Mouse (Mus musculus) limb, embryonic 11.5 days (tissue): ENCODE measurements at regions not wholly inside any gene's neighbourhood (a gene's known extent, or its start where the extent isn't known, plus 50 kb on each side); places are given as distances from the start of the nearest gene placed in this dataset.
"Not testable (repeated sequence)": the region's sequence is repeated elsewhere in the genome, so short reads cannot be mapped to it uniquely, and the experiment has no call there.

Source experiments
- ATAC-seq: fragments of 200-750 bp; cut with Nextera tagmentation; 2 replicates; pipeline ENCODE4 v1.8.0; 2017; ENCODE audit warnings: low read depth; ENCODE audit not compliant: insufficient number of reproducible peaks, low FRiP score, low TSS enrichment
- DNase-seq: peaks from one replicate; pipeline ENCODE4 v3.0.0-alpha.2; 2015; ENCODE audit warnings: low spot score
- H3K27ac ChIP-seq: fragments of 300-500 bp; sonication (generic); replicated peaks from 2 replicates; pipeline ENCODE4 v1.5.1; 2014; ENCODE audit warnings: low read depth, mild to moderate bottlenecking, low read length
- H3K27me3 ChIP-seq: fragments of 300-500 bp; sonication (generic); 2 replicates; pipeline ENCODE4 v1.6.1; 2014; ENCODE audit warnings: mild to moderate bottlenecking, low read length, mixed read lengths; ENCODE audit not compliant: control insufficient read depth, insufficient read depth
- H3K36me3 ChIP-seq: fragments of 300-500 bp; sonication (generic); 2 replicates; pipeline ENCODE4 v1.6.1; 2014; ENCODE audit warnings: mild to moderate bottlenecking, low read length, moderate library complexity, mixed read lengths; ENCODE audit not compliant: control insufficient read depth, insufficient read depth
- H3K4me1 ChIP-seq: fragments of 300-500 bp; sonication (generic); 2 replicates; pipeline ENCODE4 v1.6.1; 2014; ENCODE audit warnings: low read length, mixed read lengths; ENCODE audit not compliant: control insufficient read depth, insufficient read depth
- H3K4me2 ChIP-seq: fragments of 300-500 bp; sonication (generic); 2 replicates; pipeline ENCODE4 v1.6.1; 2014; ENCODE audit warnings: low read depth, mild to moderate bottlenecking, moderate library complexity; ENCODE audit not compliant: severe bottlenecking
- H3K4me3 ChIP-seq: fragments of 300-500 bp; sonication (generic); 2 replicates; pipeline ENCODE4 v1.5.1; 2014; ENCODE audit warnings: low read depth, low read length
- H3K9ac ChIP-seq: fragments of 300-500 bp; sonication (generic); 2 replicates; pipeline ENCODE4 v1.6.1; 2014; ENCODE audit warnings: mild to moderate bottlenecking, low read length
- H3K9me3 ChIP-seq: fragments of 300-500 bp; sonication (generic); 2 replicates; pipeline ENCODE4 v1.6.1; 2016; ENCODE audit warnings: low read length; ENCODE audit not compliant: control insufficient read depth
- WGBS: fragments of 180-500 bp; shearing (Covaris S2); extraction: QIAGEN DNeasy Blood & Tissue Kit; methylation state at CpG from one replicate; pipeline ENCODE4 v1.1.7; 2014; 5-methylcytosine and 5-hydroxymethylcytosine counted together

DNA sequence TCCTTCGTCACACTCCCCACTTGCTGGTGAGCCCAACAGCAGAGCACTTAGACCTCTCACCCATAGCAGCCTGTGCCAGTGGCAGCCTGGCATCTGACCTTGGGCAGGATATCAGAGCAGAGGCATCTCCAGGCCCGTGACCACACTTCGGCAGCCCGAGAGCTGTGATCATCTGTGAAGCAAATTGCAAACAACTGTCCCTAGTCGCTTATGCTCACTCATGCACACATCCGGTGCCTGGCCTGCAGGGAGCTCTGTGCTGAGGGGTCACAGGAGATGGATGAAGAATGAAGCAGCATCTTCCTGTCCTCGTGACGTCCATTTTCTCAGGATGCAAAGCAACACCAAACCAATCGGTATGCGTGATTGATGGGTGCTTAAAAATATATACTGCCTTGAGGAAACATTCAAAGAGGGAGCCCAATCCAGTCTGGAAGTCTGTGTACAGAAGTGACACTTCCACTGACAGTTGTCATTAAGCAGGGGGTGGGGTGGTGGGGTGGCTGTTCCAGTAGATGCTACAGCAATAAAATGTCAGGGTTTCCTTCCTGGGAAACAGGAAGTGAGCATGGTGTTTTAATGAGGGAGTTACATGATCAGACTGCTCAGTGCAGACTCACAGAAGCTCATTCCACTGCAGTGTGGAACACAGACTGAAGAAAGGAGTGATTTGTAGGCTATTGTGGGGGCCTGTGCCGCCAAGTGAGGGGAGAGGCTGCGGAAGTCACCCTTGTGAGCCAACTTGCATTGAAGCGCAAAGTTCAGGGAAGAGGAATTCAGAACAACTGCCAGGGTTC is 187.3 kb upstream of the Arid2 start:
- H3K9ac ChIP-seq, H3K9me3 ChIP-seq, H3K36me3 ChIP-seq, ATAC-seq, H3K27me3 ChIP-seq, H3K4me3 ChIP-seq, DNase-seq, H3K4me2 ChIP-seq, H3K4me1 ChIP-seq, H3K27ac ChIP-seq: not testable (repeated sequence)
- 65% methylated on average over 11 of the region's 13 CpGs for WGBS

DNA sequence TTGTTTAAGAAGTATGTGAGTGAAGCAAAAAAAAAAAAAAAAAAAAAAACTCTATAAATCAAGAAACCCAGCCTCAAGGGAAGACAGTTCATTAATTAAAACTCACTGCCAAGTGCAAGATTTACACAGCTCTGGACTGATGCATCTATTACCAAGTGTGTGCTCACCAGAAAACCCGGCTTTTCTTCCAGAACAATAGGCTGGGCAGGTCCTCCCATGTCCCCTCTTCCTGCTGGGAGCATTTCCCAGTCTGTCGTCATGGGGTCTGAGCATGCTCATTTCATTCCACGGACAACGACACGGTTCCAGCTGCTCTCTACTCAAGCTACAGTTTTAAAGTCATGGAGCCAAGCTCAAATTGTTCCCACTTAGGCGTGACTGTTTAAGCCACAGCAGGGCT is 183.6 kb upstream of the Arid2 start:
- Histone ChIP-seq H3K27ac (no peak overlapping the region), H3K4me2 (no peak overlapping the region), H3K4me3 (no peak overlapping the region), H3K9ac (no peak overlapping the region), H3K27me3 (no peaks in the 10 kb centered on the region), H3K9me3 (no peaks in the 10 kb centered on the region), H3K4me1 (peaks cover 2% of the 10 kb centered on the region; the same call in 1 of the 2 replicates), H3K36me3 (no peaks in the 10 kb centered on the region)
- ATAC-seq (no peak), DNase-seq (no peak)
- 49% methylated on average over 6 of the region's 6 CpGs for WGBS

DNA sequence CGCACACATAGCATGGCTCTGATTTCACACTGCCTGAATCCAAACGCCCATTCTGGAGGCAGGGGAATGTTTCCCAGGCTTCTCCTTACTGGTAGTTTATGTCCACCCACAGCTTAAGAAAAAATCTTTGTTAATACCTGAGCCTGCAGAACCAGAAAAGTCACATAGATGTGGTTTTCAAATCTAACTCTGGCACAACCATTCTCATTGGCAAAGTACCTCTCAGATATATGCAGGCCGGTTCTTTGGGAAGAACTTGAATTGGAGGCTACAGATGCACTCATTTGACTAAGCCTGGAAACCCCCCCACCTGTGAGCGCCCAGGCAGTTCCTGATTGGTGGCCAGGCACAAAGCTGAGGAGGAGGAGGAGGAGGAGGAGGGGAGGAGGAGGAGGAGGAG is 179.8 kb upstream of the Arid2 start:
- no peak for ATAC-seq
- no peaks in the 10 kb centered on the region for H3K9me3 ChIP-seq
- no peaks in the 10 kb centered on the region for H3K27me3 ChIP-seq
- H3K4me1 ChIP-seq, result no peaks in the 10 kb centered on the region
- DNase-seq, result no peak
- H3K36me3 ChIP-seq, result no peaks in the 10 kb centered on the region
- no peak overlapping the region for H3K4me3 ChIP-seq
- no peak overlapping the region for H3K9ac ChIP-seq
- H3K27ac ChIP-seq, result no peak overlapping the region
- H3K4me2 ChIP-seq, result no peak overlapping the region
- 64% methylated on average over 4 of the region's 4 CpGs for WGBS

DNA sequence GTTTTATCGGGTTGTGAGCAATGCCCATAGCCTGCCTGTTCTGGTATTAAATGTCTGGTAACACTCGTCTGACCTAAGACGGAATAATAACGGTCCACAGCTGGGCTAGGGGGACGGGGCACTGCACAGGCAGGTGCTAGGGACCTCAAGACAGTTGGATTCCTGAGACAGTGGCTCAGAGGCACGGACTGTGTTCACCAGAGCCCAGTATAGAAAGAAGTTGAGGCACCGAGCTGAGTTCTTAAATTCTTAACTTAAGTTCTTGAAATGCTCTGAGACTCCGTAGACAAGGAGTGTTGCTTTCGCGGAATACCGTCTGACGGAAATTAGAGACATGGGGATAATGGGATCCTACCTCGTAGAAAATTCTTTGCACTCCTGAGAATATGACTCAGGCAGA is 174.2 kb upstream of the Arid2 start:
- Histone ChIP-seq H3K9me3 (no peaks in the 10 kb centered on the region), H3K9ac (no peak overlapping the region), H3K36me3 (no peaks in the 10 kb centered on the region), H3K4me3 (no peak overlapping the region), H3K4me2 (no peak overlapping the region), H3K4me1 (no peaks in the 10 kb centered on the region), H3K27me3 (no peaks in the 10 kb centered on the region), H3K27ac (no peak overlapping the region)
- ATAC-seq (no peak), DNase-seq (no peak)
- 84% methylated on average over 13 of the region's 13 CpGs for WGBS

GRCm38 (mm10) chr15:96114616-96115015 is 172.7 kb upstream of the Arid2 start:
- Histone ChIP-seq H3K36me3 (no peaks in the 10 kb centered on the region), H3K9me3 (no peaks in the 10 kb centered on the region), H3K27me3 (no peaks in the 10 kb centered on the region), H3K4me2 (no peak overlapping the region), H3K9ac (no peak overlapping the region), H3K4me3 (no peak overlapping the region), H3K27ac (no peak overlapping the region), H3K4me1 (no peaks in the 10 kb centered on the region)
- ATAC-seq (no peak), DNase-seq (no peak)
- WGBS, result 76% methylated on average over 9 of the region's 9 CpGs

DNA sequence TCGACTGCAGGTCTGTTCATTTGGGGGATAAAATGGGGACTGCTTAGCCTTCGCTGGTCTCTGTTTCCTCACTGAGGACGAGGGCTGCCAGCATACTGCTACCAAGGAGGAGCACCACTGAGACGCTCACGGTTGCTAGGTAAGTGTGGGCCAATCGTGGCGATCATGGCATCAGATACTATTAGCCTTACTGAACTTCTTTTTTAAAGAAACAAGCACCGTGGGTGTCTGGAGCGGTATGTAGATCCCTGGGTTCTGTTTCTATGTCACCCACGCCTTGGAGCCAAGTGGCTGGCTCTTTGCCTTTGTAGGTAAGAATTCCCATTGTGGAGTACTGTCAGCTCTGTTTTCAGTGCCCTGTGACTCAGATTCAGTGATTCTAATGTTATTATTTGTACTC is 172.1 kb upstream of the Arid2 start:
- Histone ChIP-seq H3K9me3 (no peaks in the 10 kb centered on the region), H3K27me3 (no peaks in the 10 kb centered on the region), H3K4me1 (no peaks in the 10 kb centered on the region), H3K9ac (no peak overlapping the region), H3K4me3 (no peak overlapping the region), H3K36me3 (no peaks in the 10 kb centered on the region), H3K27ac (no peak overlapping the region), H3K4me2 (no peak overlapping the region)
- ATAC-seq, result no peak
- 44% methylated on average over 10 of the region's 10 CpGs for WGBS
- no peak for DNase-seq

DNA sequence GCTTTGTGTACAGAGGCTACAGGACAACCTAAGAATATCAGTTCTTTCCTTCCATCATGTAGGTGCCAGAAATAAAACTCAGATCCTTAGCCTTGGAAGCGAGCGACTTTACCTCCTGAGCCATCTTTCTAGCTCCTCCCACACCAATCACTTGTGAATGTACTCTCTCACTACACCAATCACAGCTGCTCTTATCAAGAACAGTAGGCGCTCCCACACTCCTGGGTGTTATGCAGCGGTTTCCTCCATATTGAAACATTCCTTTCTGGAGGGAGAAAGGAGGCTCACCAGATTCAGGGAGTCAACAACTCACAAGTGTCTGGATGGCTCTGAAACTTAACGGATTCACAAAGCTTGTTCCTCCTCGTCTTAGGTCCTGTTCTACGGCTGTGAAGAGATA is 168.1 kb upstream of the Arid2 start:
- Histone ChIP-seq H3K9me3 (no peaks in the 10 kb centered on the region), H3K4me3 (no peak overlapping the region), H3K9ac (no peak overlapping the region), H3K4me1 (no peaks in the 10 kb centered on the region), H3K36me3 (no peaks in the 10 kb centered on the region), H3K27ac (no peak overlapping the region), H3K27me3 (no peaks in the 10 kb centered on the region), H3K4me2 (no peak overlapping the region)
- DNase-seq (no peak), ATAC-seq (no peak)
- 90% methylated on average over 7 of the region's 7 CpGs for WGBS

DNA sequence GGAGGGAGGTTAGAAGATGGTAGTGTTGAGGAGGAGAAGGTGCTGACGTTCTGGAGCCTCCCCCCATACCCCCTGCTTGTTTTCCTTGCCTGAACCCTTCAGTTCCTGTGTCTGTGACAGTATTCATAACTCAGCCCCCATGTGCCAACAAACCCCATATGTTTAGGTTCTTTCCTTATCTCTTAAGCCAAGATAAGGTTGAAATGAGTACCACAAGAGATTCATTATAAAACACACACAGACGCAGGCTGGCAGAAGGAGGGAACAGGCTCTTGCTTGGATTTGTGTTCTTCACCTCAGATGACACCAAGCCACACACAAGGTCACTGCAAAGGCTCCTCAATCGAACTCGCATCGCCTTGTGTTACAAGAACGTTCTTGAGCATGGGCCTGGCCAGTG is 162.9 kb upstream of the Arid2 start:
- Histone ChIP-seq H3K9ac (no peak overlapping the region), H3K27me3 (no peaks in the 10 kb centered on the region), H3K36me3 (no peaks in the 10 kb centered on the region), H3K9me3 (no peaks in the 10 kb centered on the region), H3K27ac (no peak overlapping the region), H3K4me3 (no peak overlapping the region), H3K4me2 (no peak overlapping the region), H3K4me1 (no peaks in the 10 kb centered on the region)
- ATAC-seq (no peak), DNase-seq (no peak)
- WGBS, result 82% methylated on average over 6 of the region's 6 CpGs

- Histone ChIP-seq H3K4me1 (no peaks in the 10 kb centered on the region), H3K4me2 (no peak overlapping the region), H3K9ac (no peak overlapping the region), H3K27ac (no peak overlapping the region), H3K27me3 (no peaks in the 10 kb centered on the region), H3K36me3 (no peaks in the 10 kb centered on the region), H3K9me3 (no peaks in the 10 kb centered on the region), H3K4me3 (no peak overlapping the region)
- ATAC-seq (no peak), DNase-seq (no peak)
- 88% methylated on average over 4 of the region's 4 CpGs for WGBS
Measured at GRCm38 (mm10) chr15:96129699-96130098, 157.6 kb upstream of the Arid2 start.
